Mouse (Mus musculus) cerebellum, postnatal 14 days (tissue): Measurements from ENCODE around the gene Gucy2d.
A peak's percentile ranks its signal among the peaks of the same experiment; 100 is the strongest.

Source experiments
- DNase-seq, 2 experiments: peaks; one replicate each; pipeline ENCODE4 v3.0.0; 2021; ENCODE audit warnings: mixed read lengths in 2 of 2

Gucy2d gene

GRCm38 (mm10) chr7:98447585-98448308, 7.5 kb downstream of the Gucy2d start:
- DNase-seq: peak; percentile 63 to 65

- DNase-seq: no peak
Measured at GRCm38 (mm10) chr7:98448309-98448630, 8.1 kb downstream of the Gucy2d start.

GRCm38 (mm10) chr7:98449696-98450095, 9.5 kb downstream of the Gucy2d start:
- no peak for DNase-seq

- no peak for DNase-seq
Measured at GRCm38 (mm10) chr7:98454397-98455120, 14.3 kb downstream of the Gucy2d start.

- DNase-seq: no peak
Measured at GRCm38 (mm10) chr7:98460319-98460718, 20.1 kb downstream of the Gucy2d start.

GRCm38 (mm10) chr7:98469089-98469488, 28.9 kb downstream of the Gucy2d start:
- no peak for DNase-seq

GRCm38 (mm10) chr7:98472529-98472928, 32.3 kb downstream of the Gucy2d start:
- DNase-seq: peak in 1 of 2 experiments; percentile 42

GRCm38 (mm10) chr7:98474558-98474957, 34.3 kb downstream of the Gucy2d start:
- no peak for DNase-seq

- peak; percentile 82 to 88 for DNase-seq
Measured at GRCm38 (mm10) chr7:98477153-98477552, 36.9 kb downstream of the Gucy2d start.

GRCm38 (mm10) chr7:98480481-98480880, 40.3 kb downstream of the Gucy2d start:
- DNase-seq: no peak

GRCm38 (mm10) chr7:98481066-98481734, 41.0 kb downstream of the Gucy2d start:
- DNase-seq: peak; percentile 93 to 95

GRCm38 (mm10) chr7:98481861-98482260, 41.6 kb downstream of the Gucy2d start:
- DNase-seq: no peak

- DNase-seq: no peak
Measured at GRCm38 (mm10) chr7:98482551-98483267, 42.5 kb downstream of the Gucy2d start.

GRCm38 (mm10) chr7:98483268-98483607, 43.0 kb downstream of the Gucy2d start:
- DNase-seq: no peak

- DNase-seq: no peak
Measured at GRCm38 (mm10) chr7:98484878-98485277, 44.7 kb downstream of the Gucy2d start.

GRCm38 (mm10) chr7:98485508-98485907, 45.3 kb downstream of the Gucy2d start:
- DNase-seq: no peak

- no peak for DNase-seq
Measured at GRCm38 (mm10) chr7:98486471-98486917, 46.3 kb downstream of the Gucy2d start.

GRCm38 (mm10) chr7:98487202-98487980, 47.2 kb downstream of the Gucy2d start:
- no peak for DNase-seq

- no peak for DNase-seq
Measured at GRCm38 (mm10) chr7:98488398-98489130, 48.3 kb downstream of the Gucy2d start.

GRCm38 (mm10) chr7:98489131-98489530, 48.9 kb downstream of the Gucy2d start, which contains the start of gene Lrrc32:
Lrrc32 (plus strand) TSS chr7:98489283.
- DNase-seq: peak in 1 of 2 experiments; percentile 52

- peak; percentile 78 to 82 for DNase-seq
Measured at GRCm38 (mm10) chr7:98489623-98490084, 49.4 kb downstream of the Gucy2d start.
